Mouse (Mus musculus) CD4-positive naive resting alpha-beta T cell, adult 76 days (primary cell): Measurements from ENCODE around the gene Efna2. TPM values are rescaled to one million over a fixed set of nuclear protein-coding genes. Genes with fewer than 3 reads are reported as not detected.

ENCODE experiments used
- total RNA-seq: library from RNA; stranded (reverse); gene quantifications from one replicate; pipeline ENCODE4 v1.2.4, GENCODE M21; 2023

The Efna2 gene
- 0.44 TPM for total RNA-seq

GRCm38 (mm10) chr10:80179068-80180051, at the start of gene Efna2:
Gene Efna2 (plus strand): TSS chr10:80179482.

GRCm38 (mm10) chr10:80138553-80139438, 40.5 kb upstream of the Efna2 start, which contains the start of gene Atp5d:
Gene Atp5d (plus strand): TSS chr10:80138632.

GRCm38 (mm10) chr10:80140666-80141035, 38.6 kb upstream of the Efna2 start, which contains the start of gene Cbarp:
Gene Cbarp (minus strand): TSS chr10:80140835.

DNA sequence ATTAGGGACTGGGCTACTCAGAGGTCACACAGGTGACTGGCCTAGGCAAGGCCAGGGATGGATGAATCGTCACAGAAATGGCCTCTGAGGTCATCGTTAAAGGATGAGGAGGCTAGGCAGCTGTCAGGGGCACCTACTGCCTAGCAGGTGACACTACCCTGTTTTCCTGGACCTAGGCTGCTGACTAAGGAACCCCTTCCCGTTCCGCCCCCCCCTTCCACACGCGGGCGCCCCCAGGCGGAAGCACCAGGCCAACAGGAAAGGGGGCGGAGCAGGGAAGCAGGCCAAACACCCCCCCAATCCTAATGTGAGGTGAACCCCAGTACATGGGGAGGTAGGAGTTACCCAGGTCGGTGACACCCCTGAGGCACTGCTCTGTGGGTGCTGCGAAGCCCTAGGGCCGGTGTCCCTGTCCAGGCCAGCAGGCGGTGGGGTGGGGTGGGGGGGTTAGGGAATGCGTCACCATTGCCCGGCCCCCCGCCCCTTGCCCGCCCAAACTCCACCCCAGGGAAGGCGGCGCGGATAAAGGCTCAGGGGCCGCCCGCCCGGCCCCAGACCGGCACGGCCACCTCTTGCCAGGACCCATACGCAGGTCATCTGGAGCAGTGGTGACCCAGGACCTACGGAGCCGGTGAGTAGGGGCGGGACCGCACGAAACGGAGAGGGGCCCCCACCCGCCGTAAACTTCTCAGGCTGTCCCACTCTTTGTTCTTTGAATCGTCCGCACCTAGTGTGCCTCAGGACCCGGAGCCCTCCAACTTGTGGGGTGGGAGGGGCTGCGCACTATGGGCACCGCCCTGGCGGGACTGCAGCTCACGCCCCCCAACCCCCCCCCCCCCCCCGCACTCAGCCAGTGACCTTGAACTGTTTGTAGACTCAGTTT, 31.3 kb upstream of the Efna2 start, which contains the start of gene Midn:
TSS of gene Midn (plus strand) at position 554 of the 883 bp plus-strand sequence.

DNA sequence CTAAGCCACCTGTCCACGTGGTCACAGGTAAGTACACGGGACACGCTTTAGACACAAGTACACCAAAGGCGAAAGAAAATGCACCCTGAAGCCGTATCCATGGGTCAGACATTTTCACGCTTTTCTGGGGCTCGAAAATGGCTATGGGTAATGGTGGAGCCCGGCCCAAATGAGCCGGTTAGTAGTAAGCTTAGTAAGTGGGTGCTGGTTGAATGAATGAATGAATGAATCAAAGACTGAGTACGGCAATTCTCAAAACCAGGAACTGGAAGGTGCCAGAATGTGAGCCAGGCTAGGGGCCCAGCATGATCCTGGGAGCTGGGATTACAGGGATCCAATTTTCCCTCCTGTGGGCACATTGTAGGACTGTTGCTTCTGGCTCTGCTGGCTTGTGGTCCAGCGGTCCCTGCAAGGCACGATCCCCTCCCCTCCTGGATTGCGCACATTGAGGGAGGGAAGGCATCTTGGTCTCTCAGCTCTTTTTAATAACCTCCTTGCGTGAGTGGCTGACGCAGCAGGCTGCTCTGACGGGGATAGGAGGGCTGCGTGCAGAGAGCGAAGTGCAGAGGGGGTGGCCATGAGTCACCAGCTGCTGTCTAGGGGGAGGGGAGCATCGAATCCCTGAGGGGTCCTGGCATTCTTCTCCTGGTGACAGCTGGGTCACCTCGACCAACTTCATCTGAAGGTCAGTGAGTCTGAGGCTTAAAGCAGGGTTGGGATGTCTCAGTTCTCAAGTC, 13.7 kb upstream of the Efna2 start, which contains the start of gene Cirbp:
TSS of gene Cirbp (plus strand) at position 594 of the 737 bp plus-strand sequence.

GRCm38 (mm10) chr10:80172527-80173292, 6.6 kb upstream of the Efna2 start, which contains the start of gene 1600002K03Rik:
Gene 1600002K03Rik (plus strand): TSS chr10:80172944.

GRCm38 (mm10) chr10:80226416-80227165, 47.3 kb downstream of the Efna2 start, which contains the start of gene Mum1:
Gene Mum1 (plus strand): TSS chr10:80226434.

Other genes with a start within 250 kb of the Efna2 start
- 61.8 TPM for gene Wdr18, start 219.3 kb upstream of the Efna2 start, total RNA-seq
- 0.18 TPM for gene Grin3b, start 208.8 kb upstream of the Efna2 start, total RNA-seq
- gene Tmem259, start 195.2 kb upstream of the Efna2 start, total RNA-seq: 154 TPM
- 387 TPM for gene Cnn2, start 190.9 kb upstream of the Efna2 start, total RNA-seq
- gene Abca7, start 183.0 kb upstream of the Efna2 start, total RNA-seq: 68.3 TPM
- 890 TPM for gene Arhgap45, start 162.8 kb upstream of the Efna2 start, total RNA-seq
- 50.1 TPM for gene Polr2e, start 139.7 kb upstream of the Efna2 start, total RNA-seq
- 134 TPM for gene Gpx4, start 132.3 kb upstream of the Efna2 start, total RNA-seq
- gene Sbno2, start 73.9 kb upstream of the Efna2 start, total RNA-seq: 115 TPM
- gene Stk11, start 63.7 kb upstream of the Efna2 start, total RNA-seq: 140 TPM
- gene Atp5d, start 40.9 kb upstream of the Efna2 start, total RNA-seq: 152 TPM
- 51.8 TPM for gene Cbarp, start 38.6 kb upstream of the Efna2 start, total RNA-seq
- 88.1 TPM for gene Midn, start 31.2 kb upstream of the Efna2 start, total RNA-seq
- gene Cirbp, start 13.5 kb upstream of the Efna2 start, total RNA-seq: 229 TPM
- 14.7 TPM for gene 1600002K03Rik, start 6.5 kb upstream of the Efna2 start, total RNA-seq
- gene Mum1, start 47.0 kb downstream of the Efna2 start, total RNA-seq: 70.1 TPM
- 83.2 TPM for gene Ndufs7, start 69.6 kb downstream of the Efna2 start, total RNA-seq
- gene Gamt, start 81.5 kb downstream of the Efna2 start, total RNA-seq: not detected
- gene Dazap1, start 82.0 kb downstream of the Efna2 start, total RNA-seq: 199 TPM
- gene Rps15, start 113.0 kb downstream of the Efna2 start, total RNA-seq: 4,176 TPM
- 0.06 TPM for gene Apc2, start 116.5 kb downstream of the Efna2 start, total RNA-seq
- 21.3 TPM for gene 2310011J03Rik, start 141.1 kb downstream of the Efna2 start, total RNA-seq
- gene Pcsk4, start 150.0 kb downstream of the Efna2 start, total RNA-seq: 2.0 TPM
- gene Reep6, start 150.5 kb downstream of the Efna2 start, total RNA-seq: not detected
- gene Adamtsl5, start 168.9 kb downstream of the Efna2 start, total RNA-seq: not detected
- not detected for gene Plk5, start 177.0 kb downstream of the Efna2 start, total RNA-seq
- gene Mex3d, start 208.2 kb downstream of the Efna2 start, total RNA-seq: 9.0 TPM
- 81.1 TPM for gene Mbd3, start 220.1 kb downstream of the Efna2 start, total RNA-seq
- 47.1 TPM for gene Uqcr11, start 227.3 kb downstream of the Efna2 start, total RNA-seq